Mouse (Mus musculus) neural tube, embryonic 15.5 days (tissue): ENCODE measurements around the gene Nucks1. TPM values are rescaled to one million over a fixed set of nuclear protein-coding genes. Genes with fewer than 3 reads are reported as not detected.

ENCODE experiments used
- ATAC-seq: fragments of 200-750 bp; cut with Nextera tagmentation; 2 replicates; pipeline ENCODE4 v1.8.0; 2017; ENCODE audit warnings: mild to moderate bottlenecking, moderate TSS enrichment, moderate library complexity; ENCODE audit not compliant: low FRiP score
- H3K27ac ChIP-seq: fragments of 300-500 bp; sonication (generic); replicated peaks from 2 replicates; pipeline ENCODE4 v1.5.1; 2015; ENCODE audit warnings: mild to moderate bottlenecking, inconsistent platforms
- H3K27me3 ChIP-seq: fragments of 300-500 bp; sonication (generic); replicated peaks from 2 replicates; pipeline ENCODE4 v1.6.1; 2015; ENCODE audit warnings: inconsistent platforms
- H3K36me3 ChIP-seq: fragments of 300-500 bp; sonication (generic); 2 replicates; pipeline ENCODE4 v1.6.1; 2015; ENCODE audit warnings: inconsistent platforms
- H3K4me1 ChIP-seq: fragments of 300-500 bp; sonication (generic); 2 replicates; pipeline ENCODE4 v1.6.1; 2015; ENCODE audit warnings: inconsistent platforms
- H3K4me2 ChIP-seq: fragments of 300-500 bp; sonication (generic); 2 replicates; pipeline ENCODE4 v1.6.1; 2015; ENCODE audit warnings: inconsistent platforms, mild to moderate bottlenecking, moderate library complexity
- H3K4me3 ChIP-seq: fragments of 300-500 bp; sonication (generic); replicated peaks from 2 replicates; pipeline ENCODE4 v1.5.1; 2015; ENCODE audit warnings: mild to moderate bottlenecking, inconsistent platforms
- H3K9ac ChIP-seq: fragments of 300-500 bp; sonication (generic); replicated peaks from 2 replicates; pipeline ENCODE4 v1.6.1; 2015; ENCODE audit warnings: mild to moderate bottlenecking, inconsistent platforms
- H3K9me3 ChIP-seq: fragments of 300-500 bp; sonication (generic); replicated peaks from 2 replicates; pipeline ENCODE4 v1.6.1; 2016; ENCODE audit warnings: inconsistent platforms
- WGBS: fragments of 180-500 bp; shearing (Covaris S2); methylation state at CpG from one replicate; pipeline ENCODE4 v1.1.7; 2015; ENCODE audit warnings: mixed read lengths; 5-methylcytosine and 5-hydroxymethylcytosine counted together
- polyA plus RNA-seq: library from polyadenylated mRNA; unstranded; fragments of >200 nt; fragmentation: Nextera tagmentation; extraction: Ambion mirVana; gene quantifications from 2 replicates; pipeline ENCODE4 v1.2.1, GENCODE M21; 2015

The Nucks1 gene
- polyA plus RNA-seq, 1 experiment from 2014 or later, result 44.3 TPM

GRCm38 (mm10) chr1:131969825-131970224 lies 59.5 kb downstream of the Nucks1 start:
- Histone ChIP-seq H3K27ac (no peak overlapping the region), H3K4me3 (no peak overlapping the region), H3K36me3 (no peaks in the 10 kb centered on the region), H3K4me1 (peaks cover 21% of the 10 kb centered on the region), H3K4me2 (no peak overlapping the region), H3K27me3 (peaks cover 5% of the 10 kb centered on the region), H3K9ac (no peak overlapping the region), H3K9me3 (no peaks in the 10 kb centered on the region)
- no peak for ATAC-seq
- WGBS, result 61% methylated on average over 4 of the region's 4 CpGs

- no peak overlapping the region for H3K27ac ChIP-seq
- WGBS, result 38% methylated on average over 5 of the region's 5 CpGs
- ATAC-seq, result no peak
Observed at GRCm38 (mm10) chr1:131970322-131970660, 60.0 kb downstream of the Nucks1 start.

GRCm38 (mm10) chr1:131970661-131971520 lies 60.6 kb downstream of the Nucks1 start:
- Histone ChIP-seq H3K9me3 (no peaks in the 10 kb centered on the region), H3K27me3 (no peaks in the 10 kb centered on the region; the same call in 1 of the 2 replicates), H3K4me1 (peaks cover 21% of the 10 kb centered on the region), H3K9ac (no peak overlapping the region), H3K4me2 (0 out of 2 replicates have a peak overlapping the region, but pooled peaks have one; percentile 2), H3K27ac (no peak overlapping the region), H3K36me3 (no peaks in the 10 kb centered on the region), H3K4me3 (no peak overlapping the region)
- ATAC-seq, result no peak
- 5% methylated on average over 15 of the region's 16 CpGs for WGBS

More at GRCm38 (mm10) chr1:131970322-131970660, 60.0 kb downstream of the Nucks1 start:
- no peak overlapping the region for H3K4me2 ChIP-seq
- no peaks in the 10 kb centered on the region for H3K9me3 ChIP-seq
- no peaks in the 10 kb centered on the region for H3K36me3 ChIP-seq
- no peak overlapping the region for H3K4me3 ChIP-seq
- peaks cover 3% of the 10 kb centered on the region; the same call in 1 of the 2 replicates for H3K27me3 ChIP-seq
- no peak overlapping the region for H3K9ac ChIP-seq
- peaks cover 21% of the 10 kb centered on the region for H3K4me1 ChIP-seq

GRCm38 (mm10) chr1:131971771-131972497 lies 61.6 kb downstream of the Nucks1 start:
- Histone ChIP-seq H3K27ac (no peak overlapping the region), H3K4me1 (peaks cover 21% of the 10 kb centered on the region), H3K4me3 (no peak overlapping the region), H3K4me2 (no peak overlapping the region), H3K36me3 (no peaks in the 10 kb centered on the region), H3K27me3 (no peaks in the 10 kb centered on the region; the same call in 1 of the 2 replicates), H3K9me3 (no peaks in the 10 kb centered on the region), H3K9ac (no peak overlapping the region)
- ATAC-seq, result no peak
- 8% methylated on average over 15 of the region's 15 CpGs for WGBS

- 23% methylated on average over 13 of the region's 13 CpGs for WGBS
Observed at GRCm38 (mm10) chr1:131972498-131973334, 62.4 kb downstream of the Nucks1 start.

GRCm38 (mm10) chr1:131973991-131974390 lies 63.7 kb downstream of the Nucks1 start:
- Histone ChIP-seq H3K27me3 (no peaks in the 10 kb centered on the region; the same call in 1 of the 2 replicates), H3K36me3 (no peaks in the 10 kb centered on the region), H3K9ac (no peak overlapping the region), H3K27ac (no peak overlapping the region), H3K4me2 (no peak overlapping the region), H3K4me3 (no peak overlapping the region), H3K4me1 (peaks cover 21% of the 10 kb centered on the region), H3K9me3 (no peaks in the 10 kb centered on the region)
- no peak for ATAC-seq
- 80% methylated on average over 6 of the region's 6 CpGs for WGBS

More at GRCm38 (mm10) chr1:131972498-131973334, 62.4 kb downstream of the Nucks1 start:
- Histone ChIP-seq H3K9me3 (no peaks in the 10 kb centered on the region), H3K4me3 (no peak overlapping the region), H3K27ac (no peak overlapping the region), H3K27me3 (no peaks in the 10 kb centered on the region; the same call in 1 of the 2 replicates), H3K4me2 (no peak overlapping the region), H3K36me3 (no peaks in the 10 kb centered on the region), H3K9ac (no peak overlapping the region), H3K4me1 (peaks cover 21% of the 10 kb centered on the region)
- ATAC-seq, result no peak; the same call in 1 of the 2 replicates

GRCm38 (mm10) chr1:131976886-131977285 lies 66.6 kb downstream of the Nucks1 start:
- no peak for ATAC-seq

GRCm38 (mm10) chr1:131980471-131980870 lies 70.1 kb downstream of the Nucks1 start:
- WGBS, result 28% methylated on average over 2 of the region's 2 CpGs

More at GRCm38 (mm10) chr1:131976886-131977285, 66.6 kb downstream of the Nucks1 start:
- 96% methylated on average over 5 of the region's 5 CpGs for WGBS
- Histone ChIP-seq H3K9me3 (no peaks in the 10 kb centered on the region), H3K27ac (no peak overlapping the region), H3K4me1 (peaks cover 8% of the 10 kb centered on the region), H3K4me3 (no peak overlapping the region), H3K36me3 (no peaks in the 10 kb centered on the region), H3K27me3 (no peaks in the 10 kb centered on the region), H3K9ac (no peak overlapping the region), H3K4me2 (no peak overlapping the region)

GRCm38 (mm10) chr1:131981378-131982013 lies 71.2 kb downstream of the Nucks1 start:
- WGBS, result 52% methylated on average over 12 of the region's 12 CpGs
- peak; percentile 63; the same call in 1 of the 2 replicates for ATAC-seq
- no peak overlapping the region for H3K9ac ChIP-seq
- no peaks in the 10 kb centered on the region for H3K27me3 ChIP-seq
- no peaks in the 10 kb centered on the region for H3K9me3 ChIP-seq
- no peak overlapping the region for H3K4me3 ChIP-seq
- no peaks in the 10 kb centered on the region for H3K36me3 ChIP-seq
- H3K4me2 ChIP-seq, result no peak overlapping the region
- H3K27ac ChIP-seq, result no peak overlapping the region
- no peaks in the 10 kb centered on the region for H3K4me1 ChIP-seq

More at GRCm38 (mm10) chr1:131980471-131980870, 70.1 kb downstream of the Nucks1 start:
- Histone ChIP-seq H3K27me3 (no peaks in the 10 kb centered on the region), H3K9me3 (no peaks in the 10 kb centered on the region), H3K27ac (no peak overlapping the region), H3K4me2 (no peak overlapping the region), H3K36me3 (no peaks in the 10 kb centered on the region), H3K4me1 (no peaks in the 10 kb centered on the region), H3K9ac (no peak overlapping the region), H3K4me3 (no peak overlapping the region)
- no peak for ATAC-seq

GRCm38 (mm10) chr1:131982907-131983306 lies 72.6 kb downstream of the Nucks1 start:
- Histone ChIP-seq H3K9ac (no peak overlapping the region), H3K4me2 (no peak overlapping the region), H3K4me1 (no peaks in the 10 kb centered on the region), H3K9me3 (no peaks in the 10 kb centered on the region), H3K4me3 (no peak overlapping the region), H3K36me3 (no peaks in the 10 kb centered on the region), H3K27ac (no peak overlapping the region), H3K27me3 (no peaks in the 10 kb centered on the region)
- 0 out of 2 replicates have a peak, but pooled peaks have one; percentile 55 for ATAC-seq
- 28% methylated on average over 5 of the region's 5 CpGs for whole genome bisulfite sequencing

- Histone ChIP-seq H3K27me3 (no peaks in the 10 kb centered on the region), H3K9me3 (no peaks in the 10 kb centered on the region), H3K4me3 (no peak overlapping the region), H3K9ac (no peak overlapping the region), H3K4me1 (no peaks in the 10 kb centered on the region), H3K36me3 (no peaks in the 10 kb centered on the region), H3K4me2 (no peak overlapping the region), H3K27ac (no peak overlapping the region)
- WGBS, result 87% methylated on average over 2 of the region's 2 CpGs
- ATAC-seq, result no peak
Observed at GRCm38 (mm10) chr1:131983806-131984205, 73.5 kb downstream of the Nucks1 start.
